In the genomic region with DNA sequence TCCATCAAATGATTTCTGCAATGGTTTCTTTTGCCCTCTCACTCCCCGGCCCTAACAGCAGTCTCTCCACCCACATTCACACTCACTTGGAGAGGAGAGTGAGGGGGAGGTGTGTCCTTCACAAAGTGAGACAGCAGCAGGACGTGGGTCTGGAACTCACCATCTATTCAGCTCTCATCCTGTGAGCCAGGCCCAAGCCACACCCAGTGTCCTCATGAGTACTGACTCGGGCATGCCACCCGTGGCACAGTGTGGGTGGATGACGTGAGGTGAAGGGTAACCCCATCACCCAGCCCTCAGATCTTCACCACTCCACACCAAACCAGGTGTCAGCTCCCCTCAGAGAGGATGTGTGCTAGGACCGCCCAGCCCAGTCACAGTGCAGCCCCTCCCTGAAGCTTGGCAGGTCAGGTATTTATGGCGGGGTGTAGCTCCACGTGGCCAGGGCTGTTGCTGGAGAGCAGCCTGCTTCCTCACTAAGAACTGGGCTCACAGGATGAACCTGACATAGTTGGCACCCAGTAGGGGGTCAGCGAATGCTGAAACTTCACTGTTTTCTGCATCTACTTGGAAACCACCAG, we compare ENCODE assay signal across 7 mouse cellular contexts. TPM values are rescaled to one million over a fixed set of nuclear protein-coding genes. Genes with fewer than 3 reads are reported as not detected.
DNase-seq lines count a peak whose midpoint lies in the region; ATAC-seq lines count a peak whose summit lies in the region.

No protein-coding gene starts in this region.

- no peaks in the 10 kb centered on the region for H3K27me3 ChIP-seq in hindbrain, embryonic 13.5 days
- no peaks in the 10 kb centered on the region for H3K27me3 ChIP-seq in neural tube, embryonic 14.5 days (ENCODE audit: control insufficient read depth, insufficient read depth, low read length)

- intact Hi-C loops in left cerebral cortex, postnatal 10 days (cut with DNase I), result no loop called here

- H3K4me1 ChIP-seq in hindbrain, embryonic 13.5 days (replicated peaks), result peaks cover 76% of the 10 kb centered on the region
- H3K4me1 ChIP-seq in neural tube, embryonic 14.5 days (ENCODE audit: control insufficient read depth, insufficient read depth, low read length), result peaks cover 25% of the 10 kb centered on the region

- peak; percentile 65 to 73 for DNase-seq in left cerebral cortex, adult 18-20 months (ENCODE audit: low spot score in 2 of 2)
- DNase-seq in left cerebral cortex, postnatal 10 days (ENCODE audit: extremely low spot score in 1 of 2, low spot score in 2 of 2), result no peak
- DNase-seq in adipocyte (ENCODE audit: low spot score), result peak; percentile 80
- DNase-seq in ovary, postnatal 10 days (ENCODE audit: low spot score), result no peak
- DNase-seq in kidney, postnatal 10 days, result no peak

- no peak overlapping the region for H3K4me3 ChIP-seq in hindbrain, embryonic 13.5 days
- H3K4me3 ChIP-seq in neural tube, embryonic 14.5 days (ENCODE audit: low read depth, low read length), result no peak overlapping the region

- H3K9ac ChIP-seq in hindbrain, embryonic 13.5 days, result peak overlapping the region; percentile 55; the same call in 1 of the 2 replicates
- no peak overlapping the region for H3K9ac ChIP-seq in neural tube, embryonic 14.5 days (replicated peaks; ENCODE audit: low read depth, low read length)

- WGBS in hindbrain, embryonic 13.5 days, result 59% methylated on average over 9 of the region's 9 CpGs
- WGBS in neural tube, embryonic 14.5 days, result 48% methylated on average over 9 of the region's 9 CpGs

- no peak overlapping the region for H3K4me2 ChIP-seq in hindbrain, embryonic 13.5 days
- no peak overlapping the region for H3K4me2 ChIP-seq in neural tube, embryonic 14.5 days (ENCODE audit: low read depth, low read length)

- ATAC-seq in hindbrain, embryonic 13.5 days (ENCODE audit: low FRiP score), result no peak
- no peak for ATAC-seq in neural tube, embryonic 14.5 days (ENCODE audit: low read depth)

- no peaks in the 10 kb centered on the region; the same call in 1 of the 2 replicates for H3K36me3 ChIP-seq in hindbrain, embryonic 13.5 days
- no peaks in the 10 kb centered on the region for H3K36me3 ChIP-seq in neural tube, embryonic 14.5 days (ENCODE audit: control insufficient read depth, insufficient read depth, low read length)

- peak overlapping the region; percentile 89 for H3K27ac ChIP-seq in hindbrain, embryonic 13.5 days
- H3K27ac ChIP-seq in neural tube, embryonic 14.5 days (ENCODE audit: low read depth, low read length), result peak overlapping the region; percentile 66; the same call in 1 of the 2 replicates

- H3K9me3 ChIP-seq in hindbrain, embryonic 13.5 days, result no peaks in the 10 kb centered on the region
- H3K9me3 ChIP-seq in neural tube, embryonic 14.5 days (ENCODE audit: control insufficient read depth, low read length), result no peaks in the 10 kb centered on the region

RNA-seq across cellular contexts. Expression of gene Rab6b, which starts 23.0 kb away (rescaled TPM):
- total RNA-seq in left cerebral cortex, adult 18-20 months (2021), result 100 to 1,000 TPM; 566 to 572 TPM
- 100 to 1,000 TPM; 623 to 633 TPM for total RNA-seq in left cerebral cortex, postnatal 10 days (2021)
- polyA plus RNA-seq in hindbrain, embryonic 13.5 days (2015; fragmentation: Nextera tagmentation; extraction: Ambion mirVana), result 80.2 and 83.1 TPM in 2 replicates
- 92.1 and 95.2 TPM in 2 replicates for polyA plus RNA-seq in neural tube, embryonic 14.5 days (2014; fragmentation: Nextera tagmentation; extraction: Ambion mirVana)

Comparison
In these comparisons a context has a peak if more than half of its experiments do, and no peak if none do; other contexts are left out.
1. DNase-seq: peak in left cerebral cortex, adult 18-20 months (2 of 2) and adipocyte (single experiment); none in left cerebral cortex, postnatal 10 days (0 of 2), ovary, postnatal 10 days (single experiment) and kidney, postnatal 10 days (single experiment).